Mouse (Mus musculus) thymus, adult 2 months (tissue): ENCODE data around the gene Sec16a.

Experiments
- CTCF ChIP-seq: fragments of 200-500 bp; IDR thresholded peaks from 2 replicates; pipeline ENCODE4 v1.5.1; 2012; ENCODE audit warnings: mild to moderate bottlenecking, control low read depth, low read length, moderate library complexity, borderline replicate concordance; ENCODE audit not compliant: control insufficient read depth, poor library complexity, insufficient read depth; ENCODE audit errors: extremely low read depth
- POLR2A ChIP-seq: fragments of 200-500 bp; IDR thresholded peaks from 2 replicates; pipeline ENCODE4 v1.6.1; 2012; ENCODE audit warnings: mild to moderate bottlenecking, low read length, control low read depth, moderate library complexity; ENCODE audit not compliant: control insufficient read depth, poor library complexity, insufficient read depth; ENCODE audit errors: extremely low read depth

GRCm38 (mm10) chr2:26400296-26400695, 44.7 kb downstream of the Sec16a start:
- TF ChIP-seq CTCF (no peak), POLR2A (no peak)
